Mouse (Mus musculus): ENCODE results near the gene Grap2. TPM values are rescaled to one million over a fixed set of nuclear protein-coding genes. Genes with fewer than 3 reads are reported as not detected.
"Not testable (repeated sequence)": the region's sequence is repeated elsewhere in the genome, so short reads cannot be mapped to it uniquely, and the experiment has no call there.

The Grap2 gene
- polyA plus RNA-seq, 1 experiment from 2014 or later = 112 TPM

GRCm38 (mm10) chr15:80566696-80567095 lies 5.7 kb upstream of the Grap2 start:
- DNase-seq (ENCODE audit: low spot score) = no peak

- peak; percentile 56 for DNase-seq (ENCODE audit: low spot score)
Measured at GRCm38 (mm10) chr15:80567139-80567538, 5.3 kb upstream of the Grap2 start.

GRCm38 (mm10) chr15:80567731-80568130 lies 4.7 kb upstream of the Grap2 start:
- no peak for DNase-seq (ENCODE audit: low spot score)

GRCm38 (mm10) chr15:80569205-80569604 lies 3.2 kb upstream of the Grap2 start:
- no peak for DNase-seq (ENCODE audit: low spot score)

- no peak for DNase-seq (ENCODE audit: low spot score)
Measured at GRCm38 (mm10) chr15:80570226-80570625, 2.2 kb upstream of the Grap2 start.

GRCm38 (mm10) chr15:80571611-80572010 lies 783 bp upstream of the Grap2 start:
- DNase-seq (ENCODE audit: low spot score) = peak; percentile 77

GRCm38 (mm10) chr15:80572811-80573520 lies 572 bp downstream of the Grap2 start:
- DNase-seq (ENCODE audit: low spot score) = no peak

GRCm38 (mm10) chr15:80574211-80575040 lies 2.0 kb downstream of the Grap2 start:
- DNase-seq (ENCODE audit: low spot score) = no peak

GRCm38 (mm10) chr15:80575817-80576370 lies 3.5 kb downstream of the Grap2 start:
- DNase-seq (ENCODE audit: low spot score) = no peak

GRCm38 (mm10) chr15:80576415-80576994 lies 4.1 kb downstream of the Grap2 start:
- DNase-seq (ENCODE audit: low spot score) = no peak

GRCm38 (mm10) chr15:80577166-80577960 lies 5.0 kb downstream of the Grap2 start:
- no peak for DNase-seq (ENCODE audit: low spot score)

- no peak for DNase-seq (ENCODE audit: low spot score)
Measured at GRCm38 (mm10) chr15:80579121-80579520, 6.7 kb downstream of the Grap2 start.

- not testable (repeated sequence) for DNase-seq (ENCODE audit: low spot score)
Measured at GRCm38 (mm10) chr15:80580585-80580984, 8.2 kb downstream of the Grap2 start.

GRCm38 (mm10) chr15:80582581-80583495 lies 10.4 kb downstream of the Grap2 start:
- DNase-seq (ENCODE audit: low spot score) = no peak

GRCm38 (mm10) chr15:80586296-80586695 lies 13.9 kb downstream of the Grap2 start:
- DNase-seq (ENCODE audit: low spot score) = no peak

- DNase-seq (ENCODE audit: low spot score) = no peak
Measured at GRCm38 (mm10) chr15:80590641-80591040, 18.2 kb downstream of the Grap2 start.

GRCm38 (mm10) chr15:80592737-80593136 lies 20.3 kb downstream of the Grap2 start:
- no peak for DNase-seq (ENCODE audit: low spot score)

- DNase-seq (ENCODE audit: low spot score) = no peak
Measured at GRCm38 (mm10) chr15:80593877-80594276, 21.5 kb downstream of the Grap2 start.

GRCm38 (mm10) chr15:80598750-80599149 lies 26.4 kb downstream of the Grap2 start:
- no peak for DNase-seq (ENCODE audit: low spot score)

GRCm38 (mm10) chr15:80599213-80599750 lies 26.9 kb downstream of the Grap2 start:
- DNase-seq (ENCODE audit: low spot score) = no peak

Measured in thymus, postnatal 0 days (tissue).